Mouse (Mus musculus) left cerebral cortex, postnatal 14 days (tissue): Measurements from ENCODE around the gene Coa4. TPM values are rescaled to one million over a fixed set of nuclear protein-coding genes. Genes with fewer than 3 reads are reported as not detected.
A peak's percentile ranks its signal among the peaks of the same experiment; 100 is the strongest.

Experiments
- DNase-seq, 2 experiments: peaks; one replicate each; pipeline ENCODE4 v3.0.0; 2021 to 2022; ENCODE audit warnings: low spot score in 2 of 2, mixed read lengths in 1 of 2
- intact Hi-C: fragments of 180-260 bp; cut with DNase I; formaldehyde crosslinking; loops from one replicate; pipeline ENCODE4 v1.15.1; 2025
- total RNA-seq, 2 experiments: library from RNA; stranded (reverse); gene quantifications; 2 replicates each; pipeline ENCODE4 v1.2.3; 2021

Gene Coa4
- total RNA-seq, 2 experiments from 2014 or later, result 9.4 to 10.6 TPM

DNA sequence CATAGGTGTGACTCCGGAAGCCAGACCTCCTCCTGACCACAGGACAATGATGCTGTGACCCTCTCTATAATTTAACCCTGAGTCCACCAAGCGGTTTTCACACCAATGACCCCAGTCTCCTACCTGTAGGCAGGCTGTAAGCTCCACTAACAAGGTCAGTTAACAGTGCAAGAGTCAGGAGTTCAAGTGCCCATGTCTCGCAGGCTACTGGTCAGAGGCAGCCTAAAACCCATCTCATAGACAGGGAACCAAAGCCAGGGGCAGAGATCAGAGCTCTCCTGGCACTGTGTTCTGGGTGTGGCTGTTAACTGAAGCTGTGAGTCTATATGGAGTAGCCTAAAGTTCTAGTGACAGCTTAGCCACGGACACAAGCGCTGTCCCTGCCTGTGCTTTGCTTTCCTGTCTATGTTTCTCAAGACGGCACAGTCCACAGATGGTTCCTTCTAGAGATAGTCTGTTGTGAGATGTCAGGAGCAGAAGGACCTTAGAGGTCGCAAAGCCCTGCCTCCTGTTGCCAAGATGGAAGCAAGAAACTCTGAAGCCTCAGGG is 34.4 kb upstream of the Coa4 start:
- intact Hi-C loops, result no loop called here
- no peak for DNase-seq

DNA sequence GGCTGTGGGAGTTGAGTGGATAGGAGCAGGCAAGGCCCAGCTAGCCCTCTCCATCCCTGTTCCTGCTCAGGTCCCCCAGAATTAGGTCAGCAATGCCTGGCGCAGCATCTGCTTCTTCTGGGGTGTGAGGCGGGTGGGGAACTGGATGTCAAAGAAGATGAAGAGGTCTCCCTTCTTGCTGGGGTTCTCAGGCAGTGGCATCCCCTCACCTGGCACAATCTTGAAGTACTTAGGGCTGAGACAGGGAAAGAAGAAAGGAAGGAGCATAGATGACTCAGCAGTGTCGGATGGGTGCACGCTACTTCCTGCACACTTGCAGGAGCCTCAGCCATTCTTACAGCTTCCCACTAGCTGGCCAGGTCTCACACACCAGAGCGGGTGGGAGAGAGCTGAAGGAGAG is 33.8 kb upstream of the Coa4 start:
- no peak for DNase-seq
- intact Hi-C loops, result no loop called here

GRCm38 (mm10) chr7:100504740-100505487 is 32.0 kb upstream of the Coa4 start:
- DNase-seq, result no peak
- intact Hi-C loops, result no loop called here

DNA sequence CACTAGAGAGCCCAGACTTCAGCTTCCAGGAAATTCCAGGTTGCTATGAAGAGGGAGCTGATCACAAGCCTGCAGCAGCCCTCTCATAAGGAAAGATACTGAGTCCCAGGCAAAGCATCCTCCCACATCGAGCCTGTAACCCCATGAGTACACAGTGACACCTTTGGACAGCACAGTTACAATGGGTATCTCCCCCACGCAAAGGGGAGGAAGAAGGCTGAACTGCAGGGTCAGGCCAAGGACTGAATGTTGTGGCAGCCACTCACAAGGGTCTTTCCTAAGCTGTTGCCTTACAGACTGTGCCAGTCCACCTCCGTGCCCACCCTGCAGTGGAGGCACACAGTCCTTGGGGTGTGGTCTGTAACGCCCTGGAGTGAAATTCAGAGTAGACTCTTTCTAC is 30.4 kb upstream of the Coa4 start:
- no peak for DNase-seq

GRCm38 (mm10) chr7:100508670-100509069 is 28.2 kb upstream of the Coa4 start:
- intact Hi-C loops, result no loop called here
- no peak for DNase-seq

More for the DNA sequence above, 30.4 kb upstream of the Coa4 start:
- intact Hi-C loops, result no loop called here

- intact Hi-C loops, result no loop called here
- no peak for DNase-seq
Measured at GRCm38 (mm10) chr7:100511602-100512001, 25.3 kb upstream of the Coa4 start.

GRCm38 (mm10) chr7:100514573-100514972 is 22.3 kb upstream of the Coa4 start, which contains the start of gene Dnajb13:
Gene Dnajb13, minus strand, starts transcription at chr7:100514960.
- intact Hi-C loops, result no loop called here
- DNase-seq, result peak in 1 of 2 experiments; percentile 34

DNA sequence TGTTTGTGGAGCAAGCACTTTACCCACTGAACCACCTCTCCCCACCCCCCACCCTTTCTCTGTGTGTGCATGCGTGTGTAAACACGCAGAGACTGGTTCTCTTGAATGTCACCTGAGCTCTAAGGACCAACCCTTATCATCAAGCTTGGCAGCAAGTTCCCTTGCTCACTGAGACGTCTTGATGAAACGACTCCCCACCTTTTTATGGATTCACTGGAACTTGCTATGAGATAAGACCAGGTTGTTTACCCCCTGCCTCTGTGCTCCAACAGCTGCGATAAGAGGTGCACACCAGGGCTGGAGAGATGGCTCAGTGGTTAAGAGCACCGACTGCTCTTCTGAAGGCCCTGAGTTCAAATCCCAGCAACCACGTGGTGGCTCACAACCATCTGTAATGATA is 16.7 kb upstream of the Coa4 start:
- intact Hi-C loops, result loop anchor here (5.0 to 10.0 kb wide), 3 partner anchors 117 to 345 kb away; partner anchors contain the start of gene Relt
- DNase-seq, result no peak

DNA sequence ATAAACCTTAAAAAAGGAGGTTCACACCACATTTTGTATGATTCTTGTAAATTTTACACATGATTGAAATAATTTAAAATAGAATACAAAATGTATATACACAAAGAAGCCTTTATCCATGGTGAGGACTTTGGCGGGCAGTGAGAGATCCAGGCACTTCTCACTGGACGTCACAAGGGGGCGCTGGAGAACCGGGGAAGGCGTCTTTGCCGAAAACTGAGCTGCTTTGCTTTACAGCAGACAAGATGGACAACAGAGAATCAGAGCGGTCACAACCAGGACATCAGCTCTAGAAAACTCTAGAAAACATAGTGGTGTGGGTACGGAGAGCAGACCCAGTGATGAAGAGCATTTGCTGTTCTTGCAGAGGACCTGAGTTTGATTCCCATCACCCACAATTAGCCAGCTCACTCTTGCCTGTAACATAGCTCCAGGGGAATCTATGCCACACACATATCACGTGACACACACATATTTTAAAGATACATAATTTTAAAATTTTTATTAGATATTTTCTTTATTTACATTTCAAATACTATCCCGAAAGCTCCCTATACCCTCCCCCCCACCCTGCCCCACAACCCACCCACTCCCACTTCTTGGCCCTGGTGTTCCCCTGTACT is 16.1 kb upstream of the Coa4 start:
- DNase-seq, result peak; percentile 72 to 81
- intact Hi-C loops, result loop anchor here (5.0 to 10.0 kb wide), 3 partner anchors 117 to 344 kb away; partner anchors contain the start of gene Relt

- intact Hi-C loops, result loop anchor here (5.0 to 10.0 kb wide), 3 partner anchors 115 to 343 kb away; partner anchors contain the start of gene Relt
- DNase-seq, result no peak
Measured at GRCm38 (mm10) chr7:100522222-100522621, 14.6 kb upstream of the Coa4 start.

- no peak for DNase-seq
- intact Hi-C loops, result loop anchor here (5.0 to 10.0 kb wide), 3 partner anchors 113 to 340 kb away; partner anchors contain the start of gene Relt
Measured at GRCm38 (mm10) chr7:100524669-100525068, 12.2 kb upstream of the Coa4 start.

GRCm38 (mm10) chr7:100530766-100531165 is 6.1 kb upstream of the Coa4 start:
- no peak for DNase-seq
- intact Hi-C loops, result loop anchor here (10.0 kb wide), 1 partner anchor 54 kb away; no protein-coding TSS in a partner anchor

DNA sequence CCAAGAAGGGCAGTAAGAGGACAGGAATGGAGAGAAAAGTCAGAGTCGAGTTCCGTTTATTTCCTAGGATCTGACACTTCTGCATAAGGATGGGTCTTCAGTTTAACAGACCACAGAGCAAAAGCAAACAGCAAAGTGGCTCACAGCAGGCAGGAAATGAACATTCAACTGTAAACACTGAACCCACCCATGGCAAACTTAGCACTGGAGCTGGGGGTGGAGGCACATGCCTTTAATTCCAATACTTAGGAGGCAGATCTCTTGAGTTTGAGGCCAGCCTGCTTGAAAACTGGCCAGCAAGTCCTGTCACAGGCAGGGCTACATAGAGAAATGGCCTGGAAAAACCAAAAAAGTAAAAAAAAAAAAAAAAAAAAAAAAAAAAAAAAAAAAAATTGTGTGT is 3.4 kb upstream of the Coa4 start:
- DNase-seq, result no peak
- intact Hi-C loops, result loop anchor here (10.0 kb wide), 1 partner anchor 51 kb away; no protein-coding TSS in a partner anchor

DNA sequence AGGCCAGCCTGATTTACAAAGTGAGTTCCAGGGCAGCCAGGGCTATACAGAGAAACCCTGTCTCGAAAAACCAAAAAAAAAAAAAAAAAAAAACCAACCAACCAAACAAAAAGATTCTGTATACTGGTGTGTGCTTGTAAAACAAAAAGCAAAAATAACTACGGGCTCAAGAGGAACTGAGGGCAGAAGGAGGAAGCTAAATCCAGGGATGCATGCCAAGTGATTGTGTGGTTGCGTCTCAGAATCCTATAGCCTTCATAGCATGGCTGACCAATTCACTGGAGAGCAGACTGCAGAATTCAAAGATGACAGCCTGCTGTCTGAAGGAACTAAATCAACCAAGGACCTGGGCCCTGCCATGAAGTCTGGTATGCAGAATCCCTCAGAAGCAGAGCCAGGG is 2.7 kb upstream of the Coa4 start:
- intact Hi-C loops, result loop anchor here (10.0 kb wide), 1 partner anchor 51 kb away; no protein-coding TSS in a partner anchor
- DNase-seq, result no peak

DNA sequence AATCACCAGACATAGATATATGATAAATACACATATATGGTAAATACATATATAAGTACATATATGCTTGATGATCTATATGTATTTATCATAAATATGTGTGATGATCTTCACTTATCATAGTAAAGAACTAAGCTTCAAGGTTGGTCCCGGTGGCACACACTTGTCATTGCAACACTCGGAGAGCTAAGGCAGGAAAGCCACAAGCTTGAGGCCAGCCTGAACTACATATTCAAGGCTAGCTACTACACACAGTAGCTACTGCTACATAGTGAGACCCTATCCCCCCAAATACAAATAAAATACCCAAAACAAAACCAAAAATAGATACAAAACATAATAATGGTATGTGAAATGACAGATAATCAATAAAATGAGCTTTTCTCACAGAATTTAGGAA is 1.0 kb upstream of the Coa4 start:
- intact Hi-C loops, result loop anchor here (10.0 kb wide), 1 partner anchor 49 kb away; no protein-coding TSS in a partner anchor
- no peak for DNase-seq

GRCm38 (mm10) chr7:100537519-100537902 is 640 bp downstream of the Coa4 start:
- DNase-seq, result no peak
- intact Hi-C loops, result loop anchor here (10.0 kb wide), 1 partner anchor 47 kb away; no protein-coding TSS in a partner anchor

DNA sequence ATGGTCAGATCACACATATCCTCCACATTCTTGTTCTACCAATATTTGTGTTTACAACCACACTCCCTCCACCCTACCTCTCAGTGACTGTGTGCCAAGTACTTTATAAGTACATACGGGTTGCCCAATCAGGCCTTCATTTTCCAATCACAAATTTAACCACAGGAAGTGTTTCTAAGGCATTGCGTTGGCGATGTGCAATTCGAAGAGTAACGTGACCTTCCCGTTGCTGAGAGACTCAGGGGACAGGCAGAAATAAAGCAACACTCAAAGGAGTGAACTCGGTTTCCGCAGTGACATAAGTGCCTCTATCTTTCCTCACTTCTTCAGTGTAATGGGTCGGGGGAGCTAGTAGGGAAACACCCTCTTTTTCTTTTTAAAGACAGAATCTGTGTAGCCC is 2.6 kb downstream of the Coa4 start:
- no peak for DNase-seq
- intact Hi-C loops, result loop anchor here (10.0 kb wide), 1 partner anchor 45 kb away; no protein-coding TSS in a partner anchor

GRCm38 (mm10) chr7:100544437-100544836 is 7.6 kb downstream of the Coa4 start:
- intact Hi-C loops, result no loop called here
- no peak for DNase-seq

DNA sequence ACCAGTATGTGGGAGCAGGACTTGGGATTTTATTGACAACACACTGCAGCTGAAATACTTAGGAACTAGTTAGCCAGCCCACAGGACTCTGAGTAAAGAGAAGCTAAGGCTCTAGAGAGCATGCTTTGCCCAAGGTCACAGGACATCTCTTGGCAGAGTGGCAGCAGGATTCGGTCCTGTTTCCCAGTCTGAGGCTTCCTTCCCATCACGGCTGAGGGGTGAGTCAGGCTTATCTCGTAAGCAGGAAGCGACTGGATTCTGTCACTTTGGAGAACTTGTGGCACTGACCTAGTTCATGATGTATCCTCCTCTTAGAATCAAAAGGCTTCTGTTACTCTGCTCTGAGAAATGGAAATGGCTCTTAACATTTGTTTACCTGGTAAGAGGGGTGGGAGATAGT is 10.8 kb downstream of the Coa4 start:
- no peak for DNase-seq
- intact Hi-C loops, result no loop called here

DNA sequence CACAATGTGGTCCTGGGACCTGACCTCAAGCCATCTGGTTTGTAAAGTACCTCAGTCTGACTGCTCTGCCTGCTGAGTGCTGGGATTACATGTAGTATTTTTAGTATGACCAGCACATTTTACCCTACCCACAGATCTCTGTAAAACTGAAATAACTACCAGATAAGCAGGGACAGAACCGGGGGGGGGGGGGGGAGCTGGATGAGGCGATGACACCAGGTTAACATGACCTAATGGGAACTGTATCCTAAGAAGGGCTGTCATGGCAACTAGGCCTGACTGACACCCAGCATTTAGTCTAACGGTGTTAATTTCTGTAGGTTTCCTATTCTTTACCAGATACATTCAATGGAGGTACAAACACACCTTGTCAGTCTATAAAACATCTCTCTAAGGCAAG is 12.9 kb downstream of the Coa4 start:
- intact Hi-C loops, result loop anchor here (5.0 kb wide), 1 partner anchor 58 kb away; the partner anchor contains the start of genes Mrpl48 and Rab6a
- DNase-seq, result no peak
